Mouse (Mus musculus) macrophage (primary cell): ENCODE data around the gene Ropn1l. TPM values are rescaled to one million over a fixed set of nuclear protein-coding genes. Genes with fewer than 3 reads are reported as not detected.

ENCODE experiments used
- H3K27ac ChIP-seq: fragments of 350-480 bp; formaldehyde crosslinking; 2 replicates; pipeline ENCODE4 v1.9.0; 2021
- H3K36me3 ChIP-seq: fragments of 350-480 bp; formaldehyde crosslinking; 2 replicates; pipeline ENCODE4 v1.9.0; 2021; ENCODE audit errors: inconsistent target
- H3K4me3 ChIP-seq: fragments of 350-480 bp; formaldehyde crosslinking; 2 replicates; pipeline ENCODE4 v1.9.0; 2021; ENCODE audit errors: inconsistent target
- H3K79me2 ChIP-seq: fragments of 350-480 bp; formaldehyde crosslinking; 2 replicates; pipeline ENCODE4 v1.9.0; 2021; ENCODE audit errors: inconsistent target
- WGBS: methylation state at CpG from one replicate; pipeline ENCODE4 v1.1.7; 2026; ENCODE audit warnings: inconsistent platforms; ENCODE audit not compliant: missing documents; 5-methylcytosine and 5-hydroxymethylcytosine counted together
- polyA plus RNA-seq: library from polyadenylated mRNA; stranded (reverse); fragments of 250-400 nt; gene quantifications from 3 replicates; pipeline ENCODE4 v1.2.4, GENCODE M21; 2018; ENCODE audit warnings: inconsistent platforms

Gene Ropn1l
- polyA plus RNA-seq, 1 experiment from 2014 or later, result 7.0 TPM

- Histone ChIP-seq H3K27ac (no peak overlapping the region), H3K4me3 (no peak overlapping the region), H3K79me2 (no peaks in the 10 kb centered on the region), H3K36me3 (no peaks in the 10 kb centered on the region)
- WGBS, result 86% methylated on average over 7 of the region's 7 CpGs
Observed at GRCm38 (mm10) chr15:31429429-31429828, 24.1 kb downstream of the Ropn1l start.

GRCm38 (mm10) chr15:31428571-31428970 is 25.0 kb downstream of the Ropn1l start:
- Histone ChIP-seq H3K79me2 (no peaks in the 10 kb centered on the region), H3K36me3 (no peaks in the 10 kb centered on the region), H3K4me3 (no peak overlapping the region), H3K27ac (no peak overlapping the region)
- WGBS, result 98% methylated on average over 12 of the region's 12 CpGs

GRCm38 (mm10) chr15:31427390-31427789 is 26.1 kb downstream of the Ropn1l start:
- no peaks in the 10 kb centered on the region for H3K79me2 ChIP-seq
- 92% methylated on average over 3 of the region's 3 CpGs for WGBS
- H3K36me3 ChIP-seq, result no peaks in the 10 kb centered on the region
- no peak overlapping the region for H3K27ac ChIP-seq
- no peak overlapping the region for H3K4me3 ChIP-seq

- WGBS, result 30% methylated on average over 8 of the region's 8 CpGs
- Histone ChIP-seq H3K36me3 (no peaks in the 10 kb centered on the region), H3K79me2 (no peaks in the 10 kb centered on the region), H3K4me3 (no peak overlapping the region), H3K27ac (no peak overlapping the region)
Observed at GRCm38 (mm10) chr15:31426066-31426706, 27.4 kb downstream of the Ropn1l start.

- WGBS, result 79% methylated on average over 7 of the region's 7 CpGs
- H3K79me2 ChIP-seq, result no peaks in the 10 kb centered on the region
- H3K36me3 ChIP-seq, result no peaks in the 10 kb centered on the region
- H3K27ac ChIP-seq, result no peak overlapping the region
- H3K4me3 ChIP-seq, result no peak overlapping the region
Observed at GRCm38 (mm10) chr15:31422649-31423369, 30.7 kb downstream of the Ropn1l start.

- H3K4me3 ChIP-seq, result no peak overlapping the region
- peak overlapping the region; percentile 65 for H3K27ac ChIP-seq
- no peaks in the 10 kb centered on the region for H3K79me2 ChIP-seq
- WGBS, result 42% methylated on average over 9 of the region's 9 CpGs
- H3K36me3 ChIP-seq, result no peaks in the 10 kb centered on the region
Observed at GRCm38 (mm10) chr15:31419037-31419436, 34.5 kb downstream of the Ropn1l start.

- peak overlapping the region; percentile 7; the same call in 1 of the 2 replicates for H3K4me3 ChIP-seq
- peak overlapping the region; percentile 65 for H3K27ac ChIP-seq
- H3K79me2 ChIP-seq, result no peaks in the 10 kb centered on the region
- H3K36me3 ChIP-seq, result no peaks in the 10 kb centered on the region
- WGBS, result 25% methylated on average over 7 of the region's 7 CpGs
Observed at GRCm38 (mm10) chr15:31418686-31419024, 34.9 kb downstream of the Ropn1l start.

GRCm38 (mm10) chr15:31417796-31418685 is 35.5 kb downstream of the Ropn1l start:
- H3K4me3 ChIP-seq, result peak overlapping the region; percentile 7; the same call in 1 of the 2 replicates
- peak overlapping the region; percentile 65 for H3K27ac ChIP-seq
- 12% methylated on average over 21 of the region's 21 CpGs for WGBS

GRCm38 (mm10) chr15:31417409-31417795 is 36.1 kb downstream of the Ropn1l start:
- 78% methylated on average over 6 of the region's 6 CpGs for WGBS
- Histone ChIP-seq H3K36me3 (no peaks in the 10 kb centered on the region), H3K4me3 (no peak overlapping the region), H3K79me2 (no peaks in the 10 kb centered on the region), H3K27ac (peak overlapping the region; percentile 65)

More at GRCm38 (mm10) chr15:31417796-31418685, 35.5 kb downstream of the Ropn1l start:
- Histone ChIP-seq H3K36me3 (no peaks in the 10 kb centered on the region), H3K79me2 (no peaks in the 10 kb centered on the region)

- WGBS, result 29% methylated on average over 4 of the region's 4 CpGs
- Histone ChIP-seq H3K79me2 (no peaks in the 10 kb centered on the region), H3K4me3 (no peak overlapping the region), H3K27ac (no peak overlapping the region), H3K36me3 (no peaks in the 10 kb centered on the region)
Observed at GRCm38 (mm10) chr15:31415181-31415580, 38.4 kb downstream of the Ropn1l start.

- WGBS, result 95% methylated on average over 6 of the region's 6 CpGs
- H3K4me3 ChIP-seq, result no peak overlapping the region
- H3K27ac ChIP-seq, result no peak overlapping the region
- no peaks in the 10 kb centered on the region for H3K36me3 ChIP-seq
- H3K79me2 ChIP-seq, result no peaks in the 10 kb centered on the region
Observed at GRCm38 (mm10) chr15:31414179-31414898, 39.2 kb downstream of the Ropn1l start.

GRCm38 (mm10) chr15:31413662-31414061 is 39.9 kb downstream of the Ropn1l start:
- Histone ChIP-seq H3K4me3 (no peak overlapping the region), H3K79me2 (no peaks in the 10 kb centered on the region), H3K27ac (no peak overlapping the region), H3K36me3 (no peaks in the 10 kb centered on the region)
- 93% methylated on average over 6 of the region's 6 CpGs for WGBS

GRCm38 (mm10) chr15:31412933-31413332 is 40.6 kb downstream of the Ropn1l start:
- Histone ChIP-seq H3K79me2 (no peaks in the 10 kb centered on the region), H3K36me3 (no peaks in the 10 kb centered on the region), H3K4me3 (no peak overlapping the region), H3K27ac (no peak overlapping the region)
- 3% methylated on average over 3 of the region's 3 CpGs for WGBS

- H3K27ac ChIP-seq, result no peak overlapping the region
- H3K4me3 ChIP-seq, result no peak overlapping the region
- 92% methylated on average over 6 of the region's 6 CpGs for WGBS
- H3K79me2 ChIP-seq, result no peaks in the 10 kb centered on the region
- no peaks in the 10 kb centered on the region for H3K36me3 ChIP-seq
Observed at GRCm38 (mm10) chr15:31412436-31412835, 41.1 kb downstream of the Ropn1l start.
